Mouse (Mus musculus) heart, postnatal 10 days (tissue): ENCODE data around the gene Gramd1c. TPM values are rescaled to one million over a fixed set of nuclear protein-coding genes. Genes with fewer than 3 reads are reported as not detected.

Source experiments
- DNase-seq, 2 experiments: peaks; one replicate each; pipeline ENCODE4 v3.0.0; 2021
- intact Hi-C: fragments of 180-260 bp; cut with DNase I; formaldehyde crosslinking; loops from one replicate; pipeline ENCODE4 v1.15.1; 2025
- microRNA-seq, 2 experiments: library from miRNA; unstranded; fragments of <30 nt; microRNA quantifications; one replicate each; pipeline ENCODE4 v1.2.0; 2022
- total RNA-seq, 2 experiments: library from RNA; stranded (reverse); gene quantifications; 2 replicates each; pipeline ENCODE4 v1.2.3; 2021

Gramd1c gene
- total RNA-seq, 2 experiments from 2014 or later, result 1.1 to 1.4 TPM

DNA sequence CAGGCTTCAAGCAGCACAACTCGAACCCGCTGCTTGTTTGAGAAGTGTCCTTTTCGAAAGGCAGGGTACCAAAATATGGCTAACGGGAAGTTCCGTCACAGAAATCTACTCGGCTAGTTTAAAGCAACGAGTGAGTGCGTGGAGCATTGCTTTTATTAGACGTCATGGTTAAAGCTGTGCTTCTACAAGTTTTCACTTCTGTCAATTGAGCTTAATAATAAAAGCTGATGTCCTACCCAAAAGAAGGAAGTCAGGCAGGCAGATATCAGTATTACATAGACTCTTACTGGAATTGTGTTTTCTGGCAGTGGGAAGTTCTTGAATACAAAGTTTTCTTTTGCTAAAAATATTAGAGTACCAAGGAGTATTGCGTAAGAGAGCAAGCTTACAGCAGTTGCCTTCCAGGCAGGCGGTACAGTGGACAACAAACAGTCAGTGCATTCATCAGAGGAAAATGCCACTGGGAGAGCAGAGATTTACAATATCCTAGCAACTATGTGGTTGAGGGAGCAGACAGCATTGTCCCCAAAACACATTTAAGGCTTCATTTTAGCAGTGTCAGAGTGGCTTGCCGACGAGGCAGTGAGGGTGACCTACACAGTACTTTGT lies 97.3 kb downstream of the Gramd1c start:
- DNase-seq, result no peak
- intact Hi-C loops, result no loop called here

DNA sequence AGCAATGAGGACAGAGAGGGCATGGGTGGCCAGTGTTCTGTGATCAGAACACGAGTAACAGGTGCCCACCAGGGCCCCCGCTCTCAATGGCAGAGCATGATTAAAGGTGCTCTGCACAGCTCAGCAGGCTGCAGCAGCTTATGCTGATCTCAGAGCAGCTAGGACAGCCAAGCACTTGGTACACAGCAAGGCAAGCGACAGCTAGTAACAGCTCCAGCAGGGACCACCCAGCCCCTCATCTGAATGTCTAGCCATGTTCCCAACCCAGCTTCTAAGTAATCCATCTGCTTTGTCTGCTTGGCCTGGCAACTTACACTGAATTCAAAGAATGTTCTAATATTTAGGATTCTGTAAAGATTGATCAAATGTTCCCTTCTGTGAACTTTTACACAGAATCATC lies 99.4 kb downstream of the Gramd1c start:
- DNase-seq, result no peak
- intact Hi-C loops, result no loop called here

GRCm38 (mm10) chr16:43963291-43963690 lies 99.9 kb downstream of the Gramd1c start:
- no peak for DNase-seq
- intact Hi-C loops, result no loop called here

GRCm38 (mm10) chr16:43958038-43958437 lies 105.1 kb downstream of the Gramd1c start:
- no peak for DNase-seq
- intact Hi-C loops, result no loop called here

GRCm38 (mm10) chr16:43954913-43955312 lies 108.2 kb downstream of the Gramd1c start:
- no peak for DNase-seq
- intact Hi-C loops, result no loop called here

DNA sequence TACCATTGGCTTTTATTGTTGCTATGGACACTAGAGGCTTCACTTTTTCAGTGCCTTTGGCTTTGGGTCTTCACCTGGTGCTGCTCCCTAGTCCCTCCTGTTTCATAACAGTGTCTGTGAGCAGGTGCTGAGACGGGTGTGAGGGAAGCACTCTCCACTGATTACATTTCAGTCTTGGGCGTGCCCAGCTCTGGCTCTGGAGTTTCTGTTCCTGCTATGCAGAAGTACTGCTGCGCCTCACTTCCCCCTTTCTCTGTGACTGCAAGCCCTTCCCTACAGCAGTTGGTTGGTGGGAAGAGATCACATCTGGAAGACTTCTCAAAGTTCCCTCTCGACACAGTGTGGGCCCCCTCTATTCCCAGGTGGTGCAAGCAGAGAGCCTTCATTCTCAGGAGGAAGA lies 111.6 kb downstream of the Gramd1c start:
- intact Hi-C loops, result no loop called here
- DNase-seq, result no peak

GRCm38 (mm10) chr16:43945869-43946268 lies 117.3 kb downstream of the Gramd1c start:
- intact Hi-C loops, result no loop called here
- no peak for DNase-seq

- intact Hi-C loops, result no loop called here
- DNase-seq, result no peak
Observed at GRCm38 (mm10) chr16:43945351-43945750, 117.8 kb downstream of the Gramd1c start.

DNA sequence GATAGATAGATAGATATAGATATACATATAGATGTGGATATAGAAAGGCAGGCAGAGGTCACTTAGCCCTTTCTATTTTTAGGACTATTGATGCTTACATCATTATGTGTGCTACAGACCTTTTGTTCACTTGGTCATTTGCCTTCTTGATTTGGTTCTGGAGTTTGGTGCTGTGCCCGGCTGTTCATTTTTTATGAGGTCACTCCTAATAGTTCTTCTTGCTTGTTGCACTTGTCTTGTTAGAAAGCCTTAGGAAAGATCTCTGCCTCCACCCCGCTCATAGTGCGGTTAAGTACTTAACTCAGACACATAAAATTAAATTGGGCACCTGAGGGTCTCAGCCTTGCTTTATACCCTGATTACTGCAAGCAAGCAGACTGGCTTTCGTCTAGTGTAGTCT lies 122.3 kb downstream of the Gramd1c start:
- no peak for DNase-seq
- intact Hi-C loops, result no loop called here

DNA sequence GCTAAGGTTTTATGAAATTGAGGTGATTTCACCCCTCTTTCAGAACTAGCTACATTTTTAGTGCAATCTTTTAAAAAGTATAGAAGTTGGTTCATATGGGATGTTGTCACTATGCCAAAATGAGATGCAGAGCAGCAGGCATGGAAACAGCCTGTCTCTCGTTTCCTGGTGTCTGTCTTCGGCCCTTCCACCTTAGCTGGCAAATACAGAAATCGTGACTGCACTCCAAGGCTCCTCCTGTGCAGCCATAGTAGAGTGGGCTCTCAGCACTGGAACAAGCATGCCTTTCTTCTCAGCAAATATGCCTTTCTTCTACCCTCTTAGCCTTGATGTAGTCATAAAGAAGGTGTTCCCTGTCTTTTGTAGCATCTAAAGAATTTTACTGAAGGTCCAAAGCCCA lies 127.3 kb downstream of the Gramd1c start:
- no peak for DNase-seq
- intact Hi-C loops, result no loop called here

GRCm38 (mm10) chr16:43935367-43935766 lies 127.8 kb downstream of the Gramd1c start:
- DNase-seq, result no peak
- intact Hi-C loops, result no loop called here

DNA sequence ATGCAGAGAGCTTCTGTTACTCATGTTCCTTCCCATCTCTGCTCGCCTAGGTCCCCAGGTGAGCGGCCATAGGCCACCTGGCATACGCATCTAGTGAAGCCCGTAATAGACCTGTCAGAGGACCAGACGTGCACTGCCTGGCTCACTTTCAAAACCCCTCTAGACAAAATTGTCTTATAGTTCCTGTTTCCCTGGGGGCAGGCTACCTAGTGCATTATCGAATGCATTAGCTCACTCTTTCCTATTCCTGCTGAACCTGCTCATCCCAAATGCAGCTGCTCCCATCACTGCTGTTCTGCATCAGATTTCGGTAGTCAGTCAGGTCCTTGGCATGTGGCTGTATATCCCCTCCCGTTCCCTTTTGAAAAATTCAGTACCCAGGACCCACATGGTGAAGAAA lies 128.3 kb downstream of the Gramd1c start:
- intact Hi-C loops, result no loop called here

GRCm38 (mm10) chr16:43933041-43933440 lies 130.1 kb downstream of the Gramd1c start:
- intact Hi-C loops, result no loop called here
- DNase-seq, result no peak

More for the DNA sequence above, 128.3 kb downstream of the Gramd1c start:
- DNase-seq, result no peak

DNA sequence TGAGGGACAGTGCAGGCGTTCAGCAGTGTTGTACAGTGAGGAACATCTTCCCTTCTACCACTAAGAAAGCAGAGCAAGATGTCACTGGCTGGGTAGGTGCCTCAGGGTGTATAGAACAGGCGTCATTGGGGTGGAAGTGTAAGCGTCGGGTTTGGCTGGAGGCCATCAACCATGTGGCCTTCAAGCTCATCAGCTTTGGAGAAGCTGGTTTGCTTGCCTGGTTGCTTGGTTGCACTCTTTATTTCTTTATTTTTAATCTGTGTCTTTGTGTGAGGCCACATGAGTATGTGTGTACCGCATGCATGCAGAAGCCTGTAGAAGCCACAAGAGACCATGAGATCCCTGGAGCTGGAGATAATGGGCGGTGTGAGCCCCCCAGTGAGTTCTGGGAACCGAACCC lies 130.8 kb downstream of the Gramd1c start:
- intact Hi-C loops, result no loop called here

DNA sequence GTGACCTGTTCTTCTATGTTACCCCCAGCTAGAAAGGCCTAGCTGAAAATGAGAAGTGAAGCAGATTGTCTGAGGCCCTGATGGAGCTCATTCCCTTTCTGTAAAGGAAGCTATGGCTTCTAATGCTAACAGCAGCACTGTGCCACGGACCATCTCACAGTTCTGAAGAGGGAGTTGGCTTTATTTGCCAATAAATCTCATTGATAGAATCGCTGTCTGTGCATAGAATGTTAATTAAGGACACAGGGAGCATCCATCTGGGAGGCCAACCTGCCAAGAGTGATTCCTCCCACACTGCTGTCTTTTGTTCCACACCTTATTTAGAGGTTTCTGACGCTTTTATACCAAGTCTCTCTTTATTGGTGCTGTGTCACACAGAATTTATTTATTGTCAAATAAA lies 131.6 kb downstream of the Gramd1c start:
- intact Hi-C loops, result no loop called here
- no peak for DNase-seq

More for the DNA sequence above, 130.8 kb downstream of the Gramd1c start:
- no peak for DNase-seq

- DNase-seq, result no peak
- intact Hi-C loops, result no loop called here
Observed at GRCm38 (mm10) chr16:43930577-43930976, 132.6 kb downstream of the Gramd1c start.

Small RNAs within 50 kb of the gene (microRNA-seq; reads per million reads assigned to microRNA genes)
- gene Mir3470b, result 0 reads per million in 2 experiments

Other genes with a start within 250 kb of the Gramd1c start
- gene Ccdc191, start 173.5 kb downstream of the Gramd1c start, total RNA-seq, result 1 to 10 TPM; 1.9 to 2.3 TPM
- gene Qtrt2, start 136.5 kb downstream of the Gramd1c start, total RNA-seq, result 10 to 100 TPM; 20.0 to 21.0 TPM
- gene Zdhhc23, start 83.6 kb downstream of the Gramd1c start, total RNA-seq, result 1 to 10 TPM in 1 of 2 experiments, under 1 TPM in 1; 0.93 to 1.2 TPM
- 10 to 100 TPM; 45.2 to 50.3 TPM for gene Atp6v1a, start 76.4 kb upstream of the Gramd1c start, total RNA-seq
- gene Naa50, start 76.5 kb upstream of the Gramd1c start, total RNA-seq, result 10 to 100 TPM; 72.1 to 76.8 TPM
- gene Usf3, start 109.9 kb upstream of the Gramd1c start, total RNA-seq, result 10 to 100 TPM; 23.0 to 24.5 TPM